Mouse (Mus musculus) midbrain, postnatal 0 days (tissue): Measurements from ENCODE around the gene Zfp978. TPM values are rescaled to one million over a fixed set of nuclear protein-coding genes. Genes with fewer than 3 reads are reported as not detected.
A peak's percentile ranks its signal among the peaks of the same experiment; 100 is the strongest.
"Not testable (repeated sequence)": the region's sequence is repeated elsewhere in the genome, so short reads cannot be mapped to it uniquely, and the experiment has no call there.

Source experiments
- ATAC-seq: fragments of 200-750 bp; cut with Nextera tagmentation; 2 replicates; pipeline ENCODE4 v1.8.0; 2017; ENCODE audit warnings: moderate number of reproducible peaks, mild to moderate bottlenecking, moderate TSS enrichment, moderate library complexity; ENCODE audit not compliant: low FRiP score
- DNase-seq: peaks from one replicate; pipeline ENCODE4 v3.0.0-alpha.2; 2015; ENCODE audit warnings: low spot score
- H3K27ac ChIP-seq: fragments of 300-500 bp; sonication (generic); 2 replicates; pipeline ENCODE4 v1.5.1; 2014; ENCODE audit warnings: low read depth, mild to moderate bottlenecking, low read length, mixed read lengths
- H3K27me3 ChIP-seq: fragments of 300-500 bp; sonication (generic); 2 replicates; pipeline ENCODE4 v1.6.1; 2014; ENCODE audit warnings: low read length, control low read depth, mixed read lengths; ENCODE audit not compliant: insufficient read depth
- H3K36me3 ChIP-seq: fragments of 300-500 bp; sonication (generic); 2 replicates; pipeline ENCODE4 v1.6.1; 2014; ENCODE audit warnings: low read length, control low read depth, mixed read lengths; ENCODE audit not compliant: insufficient read depth
- H3K4me1 ChIP-seq: fragments of 300-500 bp; sonication (generic); 2 replicates; pipeline ENCODE4 v1.6.1; 2014; ENCODE audit warnings: mild to moderate bottlenecking, control low read depth, antibody characterized with exemption, low read length, mixed read lengths; ENCODE audit not compliant: insufficient read depth
- H3K4me2 ChIP-seq: fragments of 300-500 bp; sonication (generic); 2 replicates; pipeline ENCODE4 v1.6.1; 2014; ENCODE audit warnings: low read depth, mild to moderate bottlenecking, low read length, mixed read lengths; ENCODE audit not compliant: poor library complexity, severe bottlenecking
- H3K4me3 ChIP-seq: fragments of 300-500 bp; sonication (generic); 2 replicates; pipeline ENCODE4 v1.5.1; 2014; ENCODE audit warnings: low read depth, mild to moderate bottlenecking, low read length, moderate library complexity
- H3K9ac ChIP-seq: fragments of 300-500 bp; sonication (generic); replicated peaks from 2 replicates; pipeline ENCODE4 v1.6.1; 2014; ENCODE audit warnings: mild to moderate bottlenecking, low read length, moderate library complexity, mixed read lengths; ENCODE audit not compliant: poor library complexity, severe bottlenecking
- H3K9me3 ChIP-seq: fragments of 300-500 bp; sonication (generic); 2 replicates; pipeline ENCODE4 v1.6.1; 2016; ENCODE audit warnings: low read length, control low read depth
- CTCF ChIP-seq: IDR thresholded peaks from 2 replicates; pipeline ENCODE4 v1.5.1; 2016; ENCODE audit warnings: antibody characterized with exemption, mild to moderate bottlenecking
- WGBS: fragments of 180-500 bp; shearing (Covaris S2); extraction: QIAGEN DNeasy Blood & Tissue Kit; methylation state at CpG from one replicate; pipeline ENCODE4 v1.1.7; 2014; 5-methylcytosine and 5-hydroxymethylcytosine counted together
- polyA plus RNA-seq: library from polyadenylated mRNA; unstranded; fragments of >200 nt; fragmentation: Nextera tagmentation; extraction: Ambion mirVana; gene quantifications from 2 replicates; pipeline ENCODE4 v1.2.1, GENCODE M21; 2015
- total RNA-seq: library from RNA; depleted of rRNA; stranded (reverse); fragments of >200 nt; gene quantifications from 2 replicates; pipeline ENCODE4 v1.2.3, GENCODE M21; 2014

Zfp978 gene
- total and polyA plus RNA-seq, 2 experiments from 2014 or later, result not detected

DNA sequence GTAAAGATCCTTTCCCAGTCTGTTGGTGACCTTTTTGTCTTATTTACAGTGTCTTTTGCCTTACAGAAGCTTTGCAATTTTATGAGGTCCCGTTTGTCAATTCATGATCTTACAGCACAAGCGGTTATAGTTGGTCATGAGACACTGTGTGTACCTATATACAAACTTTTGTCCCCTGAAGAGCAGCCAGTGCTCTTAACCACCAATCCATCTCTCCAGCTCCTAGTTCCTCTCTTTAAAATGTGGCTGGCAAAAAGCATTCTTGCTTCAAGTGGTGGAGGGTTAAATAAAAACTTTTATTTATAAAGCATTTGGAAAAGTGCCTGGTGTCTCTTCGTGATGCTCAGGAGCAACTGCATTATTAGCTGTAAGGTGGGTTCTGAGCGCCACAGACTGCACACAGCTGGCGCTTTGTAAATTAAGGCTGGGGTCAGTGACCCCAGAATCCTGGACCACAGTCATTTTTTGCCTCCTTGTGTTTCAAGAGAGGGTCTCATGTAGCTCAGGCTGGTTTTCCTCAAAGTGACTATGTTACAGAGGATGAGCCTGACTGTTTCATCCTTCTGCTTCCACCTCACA lies 23.0 kb upstream of the Zfp978 start:
- H3K27me3 ChIP-seq, result no peaks in the 10 kb centered on the region
- no peaks in the 10 kb centered on the region for H3K36me3 ChIP-seq
- H3K9ac ChIP-seq, result no peak overlapping the region
- no peak for TF ChIP-seq CTCF
- 70% methylated on average over 5 of the region's 5 CpGs for WGBS
- DNase-seq (no peak), ATAC-seq (peak; percentile 42; the same call in 1 of the 2 replicates)
- peaks cover 58% of the 10 kb centered on the region for H3K9me3 ChIP-seq
- no peak overlapping the region for H3K4me2 ChIP-seq
- no peak overlapping the region for H3K27ac ChIP-seq
- no peaks in the 10 kb centered on the region for H3K4me1 ChIP-seq
- no peak overlapping the region for H3K4me3 ChIP-seq

DNA sequence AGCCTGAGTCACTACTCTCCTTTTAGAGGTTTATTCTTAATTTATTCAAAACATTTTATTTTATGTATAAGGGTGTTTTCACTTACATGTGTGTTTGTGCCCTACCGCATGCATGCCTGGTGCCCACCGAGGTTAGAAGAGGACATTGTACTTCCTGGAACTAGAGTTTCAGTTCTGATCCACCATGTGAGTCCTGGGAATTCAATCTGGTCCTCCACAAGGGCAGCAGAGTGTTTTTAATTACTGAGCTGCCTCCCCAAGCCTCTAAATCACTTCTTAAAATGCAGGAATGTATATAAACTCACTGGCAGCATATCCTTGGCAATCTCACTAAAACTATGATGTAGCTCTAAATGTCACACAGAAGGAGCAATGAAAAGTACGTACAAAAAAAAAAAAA lies 22.4 kb upstream of the Zfp978 start:
- H3K4me3 ChIP-seq, H3K9ac ChIP-seq, ATAC-seq, H3K4me2 ChIP-seq, H3K27ac ChIP-seq, H3K36me3 ChIP-seq, H3K27me3 ChIP-seq, DNase-seq, H3K4me1 ChIP-seq: not testable (repeated sequence)
- peaks cover 63% of the 10 kb centered on the region for H3K9me3 ChIP-seq
- WGBS, result 79% methylated on average over 3 of the region's 3 CpGs

DNA sequence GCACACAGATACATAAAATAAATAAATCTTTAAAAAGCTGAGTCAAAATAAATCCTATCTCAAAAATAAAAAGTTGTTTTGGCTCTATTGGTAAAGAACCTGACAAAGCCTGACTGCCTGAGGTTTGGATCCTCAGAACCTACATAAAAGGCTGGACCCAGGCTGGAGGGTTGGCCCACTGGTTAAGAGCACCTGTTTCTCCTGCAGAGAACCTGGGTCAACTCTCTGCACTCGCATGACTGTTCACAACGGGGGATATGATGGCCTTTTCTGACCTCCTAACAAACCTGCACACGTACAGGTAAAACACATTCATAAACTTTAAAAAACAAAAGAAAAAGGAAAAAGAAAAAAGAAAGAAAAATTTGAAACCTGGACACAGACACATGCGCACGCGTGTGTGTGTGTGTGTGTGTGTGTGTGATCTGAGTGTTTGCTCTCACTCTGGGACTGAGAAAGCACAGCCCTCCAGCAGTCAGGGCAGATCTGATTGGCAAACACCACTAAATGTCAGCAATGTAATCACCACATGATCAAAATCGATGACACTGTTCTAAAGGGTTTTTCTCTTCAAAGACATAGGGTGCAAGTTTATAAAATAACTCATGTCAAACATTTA lies 21.4 kb upstream of the Zfp978 start:
- ATAC-seq, DNase-seq: not testable (repeated sequence)
- 75% methylated on average over 7 of the region's 7 CpGs for WGBS

DNA sequence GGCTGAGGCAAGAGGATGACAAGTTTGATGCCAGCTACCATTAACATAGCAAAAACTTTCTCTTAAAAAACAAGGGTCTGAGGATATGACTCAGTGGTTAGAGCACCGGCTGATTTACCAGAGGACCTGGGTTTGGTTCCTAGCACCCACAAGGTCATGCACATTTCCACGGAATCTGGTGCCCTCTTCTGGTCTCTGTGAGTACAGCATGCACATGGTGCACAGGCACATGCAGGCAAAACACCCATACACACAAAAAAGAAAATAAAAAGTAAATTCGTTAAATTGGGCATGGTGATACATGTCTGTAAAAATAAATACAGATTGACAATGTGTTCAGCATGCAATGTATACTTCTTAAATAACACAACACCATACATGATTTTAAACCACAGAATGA lies 20.9 kb upstream of the Zfp978 start:
- not testable (repeated sequence) for H3K27me3 ChIP-seq, H3K36me3 ChIP-seq, H3K27ac ChIP-seq, DNase-seq, ATAC-seq, H3K4me3 ChIP-seq, H3K9ac ChIP-seq, H3K4me1 ChIP-seq, H3K4me2 ChIP-seq
- WGBS, result 61% methylated on average over 3 of the region's 3 CpGs
- peaks cover 63% of the 10 kb centered on the region for H3K9me3 ChIP-seq

More for the DNA sequence above, 21.4 kb upstream of the Zfp978 start:
- H3K4me3 ChIP-seq, H3K27ac ChIP-seq, H3K27me3 ChIP-seq, H3K4me2 ChIP-seq, H3K9ac ChIP-seq, H3K4me1 ChIP-seq, H3K36me3 ChIP-seq: not testable (repeated sequence)
- peaks cover 67% of the 10 kb centered on the region for H3K9me3 ChIP-seq

DNA sequence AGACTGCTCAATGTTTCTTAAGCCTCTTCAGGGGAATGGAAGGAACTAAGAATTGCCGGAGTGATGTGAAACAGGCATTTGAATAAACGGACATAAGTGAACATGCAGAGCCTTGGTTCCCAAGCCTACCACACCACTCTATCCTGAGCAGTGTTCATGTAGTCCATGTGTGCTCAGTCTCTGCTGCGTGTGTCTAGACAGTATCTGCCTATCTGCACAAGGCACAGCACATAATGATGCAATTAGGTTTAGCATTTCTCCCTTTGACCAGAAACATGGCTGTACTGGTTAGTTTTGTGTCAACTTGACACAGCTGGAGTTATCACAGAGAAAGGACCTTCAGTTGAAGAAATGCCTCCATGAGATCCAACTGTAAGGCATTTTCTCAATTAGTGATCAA lies 20.2 kb upstream of the Zfp978 start:
- H3K27me3 ChIP-seq, H3K4me3 ChIP-seq, ATAC-seq, H3K27ac ChIP-seq, DNase-seq, H3K9ac ChIP-seq, H3K36me3 ChIP-seq, H3K4me2 ChIP-seq, H3K4me1 ChIP-seq: not testable (repeated sequence)
- peaks cover 57% of the 10 kb centered on the region for H3K9me3 ChIP-seq
- WGBS, result 86% methylated on average over 3 of the region's 3 CpGs

DNA sequence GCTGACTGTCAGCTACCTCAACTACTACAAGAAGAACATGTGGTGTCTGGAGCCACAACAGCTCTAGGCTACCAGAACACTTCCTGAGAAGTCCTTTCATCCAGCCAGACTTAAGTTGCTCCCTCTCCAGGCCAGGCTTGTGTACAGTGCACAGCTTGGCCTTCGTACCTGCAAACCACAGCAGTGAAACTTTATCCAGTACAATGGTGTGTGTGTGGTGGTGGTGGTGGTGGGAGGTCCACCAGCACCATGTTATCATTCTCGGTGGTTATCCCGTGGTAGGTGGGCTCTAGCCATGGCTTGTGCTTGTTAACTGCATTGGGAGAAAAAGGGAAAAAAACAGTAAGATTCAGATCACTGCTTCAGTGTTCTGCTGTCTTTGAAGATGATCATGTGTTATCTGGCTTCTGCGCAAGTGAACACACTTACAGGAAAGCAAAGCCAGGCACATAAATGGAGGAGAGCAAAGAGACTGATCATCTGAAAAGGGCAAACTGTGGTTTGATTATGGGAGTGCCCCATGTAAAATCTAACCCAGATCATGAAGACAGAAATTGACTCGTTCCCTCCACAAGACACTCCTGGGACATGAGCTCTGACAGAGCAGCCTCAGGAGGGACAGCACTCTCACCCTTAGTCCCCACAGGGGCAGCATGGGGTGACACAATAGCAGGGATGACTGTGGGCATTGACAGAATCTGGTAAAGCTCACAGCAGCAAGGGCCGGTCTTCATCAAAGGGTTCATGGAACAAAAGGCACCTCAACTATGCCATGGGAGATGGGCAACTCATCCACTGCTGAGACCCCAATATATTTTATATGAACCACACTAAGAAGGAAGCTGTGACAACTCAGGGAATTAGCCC lies 17.8 kb upstream of the Zfp978 start:
- H3K27ac ChIP-seq, H3K4me2 ChIP-seq, H3K27me3 ChIP-seq, DNase-seq, H3K36me3 ChIP-seq, H3K4me3 ChIP-seq, H3K9ac ChIP-seq, H3K4me1 ChIP-seq: not testable (repeated sequence)
- ATAC-seq, result peak; percentile 88
- WGBS, result 79% methylated on average over 6 of the region's 6 CpGs
- peaks cover 49% of the 10 kb centered on the region for H3K9me3 ChIP-seq

DNA sequence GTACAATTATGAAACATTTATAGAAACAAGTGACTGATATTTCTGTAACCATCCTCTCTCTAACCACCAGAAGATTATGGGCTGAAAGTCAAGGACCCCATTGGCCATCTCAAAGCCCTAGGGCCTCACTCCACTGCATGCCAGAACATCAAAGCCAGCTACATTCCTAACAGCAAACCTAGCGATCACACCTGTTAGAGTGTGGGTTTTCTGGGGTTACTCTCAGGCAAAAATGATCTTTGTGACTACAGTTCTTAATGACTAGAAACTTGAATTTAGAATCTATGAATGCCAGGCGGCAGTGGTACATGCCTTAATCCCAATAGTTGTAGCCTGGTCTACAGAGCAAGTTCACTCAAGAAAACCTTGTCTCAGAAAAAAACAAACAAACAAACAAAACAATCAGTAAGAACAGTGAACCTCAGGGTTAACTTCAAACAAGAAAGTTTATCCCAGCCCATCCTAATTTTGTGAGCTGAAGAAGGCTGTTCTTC lies 16.0 kb upstream of the Zfp978 start:
- H3K27ac ChIP-seq, H3K4me2 ChIP-seq: not testable (repeated sequence)

DNA sequence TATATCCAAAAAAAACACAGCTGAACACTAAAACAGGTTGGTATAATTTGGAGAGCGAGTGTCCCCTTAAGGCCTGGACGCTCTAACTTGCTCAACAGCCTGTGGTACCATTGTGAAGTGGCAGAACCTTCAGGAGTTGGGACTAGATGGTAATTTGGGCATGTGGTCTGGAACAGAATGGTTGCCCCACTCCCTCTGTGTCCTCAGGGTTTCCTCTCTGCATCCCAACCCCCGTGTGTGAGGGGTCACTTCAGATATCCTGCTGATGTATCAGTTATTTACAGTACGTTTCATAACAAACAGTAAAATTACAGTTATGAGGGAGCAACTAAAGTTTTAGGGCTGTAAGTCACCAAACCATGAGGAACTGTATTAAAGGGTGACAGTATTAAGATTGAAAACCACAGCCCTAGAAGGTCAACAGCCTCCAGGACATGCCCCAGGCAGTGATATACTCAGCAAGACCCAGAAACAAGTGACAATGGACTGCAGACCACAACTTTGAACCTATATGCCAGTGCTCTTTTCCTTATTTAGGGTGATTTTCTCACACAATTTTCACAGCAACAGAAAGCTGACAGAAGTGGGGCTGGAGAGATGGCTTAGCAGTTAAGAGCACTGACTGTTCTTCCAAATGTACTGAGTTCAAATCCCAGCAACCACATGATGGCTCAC lies 14.6 kb upstream of the Zfp978 start:
- H3K27me3 ChIP-seq, H3K27ac ChIP-seq, H3K4me1 ChIP-seq, H3K9ac ChIP-seq, H3K4me3 ChIP-seq, H3K4me2 ChIP-seq, H3K36me3 ChIP-seq, ATAC-seq, DNase-seq: not testable (repeated sequence)
- H3K9me3 ChIP-seq, result peaks cover 61% of the 10 kb centered on the region
- WGBS, result 65% methylated on average over 4 of the region's 4 CpGs

More for the DNA sequence above, 16.0 kb upstream of the Zfp978 start:
- DNase-seq, H3K27me3 ChIP-seq, H3K4me1 ChIP-seq, H3K9ac ChIP-seq, H3K4me3 ChIP-seq, H3K36me3 ChIP-seq, ATAC-seq: not testable (repeated sequence)
- peaks cover 54% of the 10 kb centered on the region for H3K9me3 ChIP-seq
- WGBS, result 85% methylated on average over 2 of the region's 2 CpGs
